Mouse (Mus musculus) stomach, postnatal 0 days (tissue): ENCODE data around the gene Tha1. TPM values are rescaled to one million over a fixed set of nuclear protein-coding genes. Genes with fewer than 3 reads are reported as not detected.

Experiments
- ATAC-seq: fragments of 200-750 bp; cut with Nextera tagmentation; 2 replicates; pipeline ENCODE4 v1.8.0; 2017; ENCODE audit not compliant: low FRiP score, low TSS enrichment
- DNase-seq: peaks from one replicate; pipeline ENCODE4 v3.0.0-alpha.2; 2016; ENCODE audit warnings: low spot score
- H3K27ac ChIP-seq: fragments of 300-500 bp; sonication (generic); replicated peaks from 2 replicates; pipeline ENCODE4 v1.5.1; 2014; ENCODE audit warnings: mild to moderate bottlenecking, control low read depth
- H3K27me3 ChIP-seq: fragments of 300-500 bp; sonication (generic); 2 replicates; pipeline ENCODE4 v1.6.1; 2014; ENCODE audit warnings: low read length; ENCODE audit not compliant: control insufficient read depth, insufficient read depth
- H3K36me3 ChIP-seq: fragments of 300-500 bp; sonication (generic); 2 replicates; pipeline ENCODE4 v1.6.1; 2014; ENCODE audit warnings: low read length, mixed read lengths; ENCODE audit not compliant: control insufficient read depth, insufficient read depth
- H3K4me1 ChIP-seq: fragments of 300-500 bp; sonication (generic); replicated peaks from 2 replicates; pipeline ENCODE4 v1.6.1; 2014; ENCODE audit warnings: antibody characterized with exemption; ENCODE audit not compliant: control insufficient read depth, insufficient read depth
- H3K4me2 ChIP-seq: fragments of 300-500 bp; sonication (generic); replicated peaks from 2 replicates; pipeline ENCODE4 v1.6.1; 2014; ENCODE audit warnings: low read depth, mild to moderate bottlenecking, control low read depth, moderate library complexity
- H3K4me3 ChIP-seq: fragments of 300-500 bp; sonication (generic); 2 replicates; pipeline ENCODE4 v1.5.1; 2014; ENCODE audit warnings: low read depth, low read length, control low read depth
- H3K9ac ChIP-seq: fragments of 300-500 bp; sonication (generic); 2 replicates; pipeline ENCODE4 v1.6.1; 2014; ENCODE audit warnings: mild to moderate bottlenecking, low read length, control low read depth, mixed read lengths
- H3K9me3 ChIP-seq: fragments of 300-500 bp; sonication (generic); 2 replicates; pipeline ENCODE4 v1.6.1; 2016; ENCODE audit warnings: low read length; ENCODE audit not compliant: control insufficient read depth
- CTCF ChIP-seq: IDR thresholded peaks from 2 replicates; pipeline ENCODE4 v1.5.1; 2016; ENCODE audit warnings: antibody characterized with exemption, low read depth, mild to moderate bottlenecking, moderate library complexity
- EP300 ChIP-seq: optimal IDR thresholded peaks from 2 replicates; pipeline ENCODE3; 2016; ENCODE audit warnings: antibody characterized with exemption
- WGBS: fragments of 180-500 bp; shearing (Covaris S2); extraction: QIAGEN DNeasy Blood & Tissue Kit; methylation state at CpG from one replicate; pipeline ENCODE4 v1.1.7; 2014; 5-methylcytosine and 5-hydroxymethylcytosine counted together
- polyA plus RNA-seq: library from polyadenylated mRNA; unstranded; fragments of >200 nt; fragmentation: Nextera tagmentation; extraction: Ambion mirVana; gene quantifications from 2 replicates; pipeline ENCODE4 v1.2.1, GENCODE M21; 2015

Tha1 gene
- polyA plus RNA-seq, 1 experiment from 2014 or later, result 5.7 TPM

DNA sequence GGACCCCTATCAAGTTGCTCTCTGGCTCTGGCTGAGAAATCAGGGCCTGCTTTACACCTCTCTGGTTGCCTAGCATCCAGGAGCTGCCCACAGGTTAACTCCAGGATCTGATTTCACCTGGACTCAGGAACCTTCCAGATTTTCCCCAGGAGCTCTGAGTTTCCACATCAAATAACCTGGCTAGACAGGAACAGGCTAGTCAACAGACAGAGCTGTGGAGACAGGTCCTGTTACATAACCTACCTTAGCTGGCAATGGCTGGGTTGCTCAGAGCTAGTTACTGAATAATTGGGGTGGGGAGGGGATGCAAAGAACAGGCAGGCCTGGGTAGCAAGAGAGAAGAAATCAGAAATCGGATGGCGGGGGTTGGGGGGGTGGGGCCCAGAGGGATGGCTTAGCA is 28.3 kb downstream of the Tha1 start:
- Histone ChIP-seq H3K9ac (no peak overlapping the region), H3K27ac (peak overlapping the region; percentile 49; the same call in 1 of the 2 replicates), H3K4me3 (no peak overlapping the region), H3K27me3 (no peaks in the 10 kb centered on the region), H3K9me3 (no peaks in the 10 kb centered on the region), H3K4me2 (no peak overlapping the region), H3K36me3 (no peaks in the 10 kb centered on the region), H3K4me1 (peaks cover 6% of the 10 kb centered on the region; the same call in 1 of the 2 replicates)
- no peak for TF ChIP-seq EP300
- 54% methylated on average over 2 of the region's 2 CpGs for WGBS
- no peak for DNase-seq
- no peak for ATAC-seq

DNA sequence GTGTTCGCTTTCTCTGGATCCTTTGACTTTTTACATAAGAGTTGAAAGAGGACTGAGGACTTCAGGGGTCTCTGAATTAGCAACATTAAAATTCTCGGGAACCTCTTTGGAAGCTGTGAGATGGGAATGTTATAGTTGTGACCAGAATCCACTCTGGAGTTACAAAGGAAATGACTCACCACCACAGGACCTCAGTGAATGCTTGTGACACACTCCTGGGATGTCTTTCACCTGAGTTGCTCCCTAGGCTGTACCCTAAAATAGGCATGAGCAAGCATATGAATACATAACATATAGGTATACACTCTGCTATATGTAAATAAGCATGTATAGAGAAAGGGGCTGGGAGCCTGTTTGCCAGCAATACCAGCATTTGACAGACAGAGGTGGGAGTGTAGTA is 29.8 kb downstream of the Tha1 start:
- no peak overlapping the region for H3K4me2 ChIP-seq
- H3K9ac ChIP-seq, result no peak overlapping the region
- H3K4me1 ChIP-seq, result peaks cover 5% of the 10 kb centered on the region; the same call in 1 of the 2 replicates
- H3K36me3 ChIP-seq, result no peaks in the 10 kb centered on the region
- no peak overlapping the region for H3K27ac ChIP-seq
- no peaks in the 10 kb centered on the region for H3K27me3 ChIP-seq
- no peak for ATAC-seq
- no peak for DNase-seq
- TF ChIP-seq CTCF, result no peak
- no peak for TF ChIP-seq EP300
- no peak overlapping the region for H3K4me3 ChIP-seq
- 84% methylated on average over 2 of the region's 2 CpGs for WGBS
- no peaks in the 10 kb centered on the region for H3K9me3 ChIP-seq

DNA sequence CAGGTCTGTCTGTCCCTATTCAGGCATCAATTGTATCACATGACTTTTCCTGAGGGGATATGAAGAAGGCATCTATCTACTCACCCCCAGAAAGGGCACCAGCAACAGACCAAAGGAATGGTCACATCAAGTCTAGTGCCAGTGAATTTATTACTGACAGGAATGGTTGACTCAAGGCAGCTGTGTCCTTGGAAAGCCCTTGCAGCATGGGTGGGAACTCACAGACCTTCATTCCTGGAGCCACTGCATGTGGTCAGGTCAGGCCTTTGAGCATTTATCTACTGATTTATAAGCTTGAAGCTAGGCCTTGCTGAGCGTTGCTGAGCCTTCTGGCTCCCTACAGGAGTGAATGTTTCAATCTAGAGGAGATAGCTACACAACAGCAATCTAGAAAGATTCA is 32.4 kb downstream of the Tha1 start:
- no peaks in the 10 kb centered on the region for H3K4me1 ChIP-seq
- no peak overlapping the region for H3K4me2 ChIP-seq
- no peak overlapping the region for H3K4me3 ChIP-seq
- H3K27me3 ChIP-seq, result no peaks in the 10 kb centered on the region
- no peaks in the 10 kb centered on the region for H3K9me3 ChIP-seq
- TF ChIP-seq CTCF, result no peak
- no peak for TF ChIP-seq EP300
- ATAC-seq (no peak), DNase-seq (no peak)
- WGBS, result 50% methylated on average over 1 of the region's 1 CpGs
- no peak overlapping the region for H3K27ac ChIP-seq
- no peak overlapping the region for H3K9ac ChIP-seq
- no peaks in the 10 kb centered on the region for H3K36me3 ChIP-seq

DNA sequence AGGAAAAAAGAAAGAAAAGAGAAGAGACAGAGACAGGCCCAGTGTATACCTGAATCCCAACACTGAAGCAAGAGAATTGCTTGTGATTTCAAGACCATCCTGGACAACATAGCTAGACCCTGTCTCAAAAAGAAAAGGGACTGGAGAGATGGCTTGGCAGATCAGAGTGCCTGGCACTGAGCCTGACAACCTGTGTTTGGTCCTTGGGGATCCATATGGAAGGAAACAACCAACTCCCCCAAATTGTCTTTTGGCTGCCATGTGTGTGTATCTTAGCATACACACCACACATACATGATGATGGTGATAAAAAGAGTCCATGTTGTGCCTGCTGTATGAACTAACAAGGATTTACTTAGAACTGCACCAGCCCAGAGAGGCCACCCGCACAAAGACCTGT is 34.3 kb downstream of the Tha1 start:
- Histone ChIP-seq H3K27me3 (no peaks in the 10 kb centered on the region), H3K9ac (no peak overlapping the region), H3K9me3 (no peaks in the 10 kb centered on the region), H3K4me2 (no peak overlapping the region), H3K4me3 (no peak overlapping the region), H3K4me1 (no peaks in the 10 kb centered on the region), H3K36me3 (no peaks in the 10 kb centered on the region), H3K27ac (peak overlapping the region; percentile 76)
- WGBS, result 71% methylated on average over 1 of the region's 1 CpGs
- TF ChIP-seq CTCF (no peak), EP300 (no peak)
- ATAC-seq, result no peak
- DNase-seq, result no peak

DNA sequence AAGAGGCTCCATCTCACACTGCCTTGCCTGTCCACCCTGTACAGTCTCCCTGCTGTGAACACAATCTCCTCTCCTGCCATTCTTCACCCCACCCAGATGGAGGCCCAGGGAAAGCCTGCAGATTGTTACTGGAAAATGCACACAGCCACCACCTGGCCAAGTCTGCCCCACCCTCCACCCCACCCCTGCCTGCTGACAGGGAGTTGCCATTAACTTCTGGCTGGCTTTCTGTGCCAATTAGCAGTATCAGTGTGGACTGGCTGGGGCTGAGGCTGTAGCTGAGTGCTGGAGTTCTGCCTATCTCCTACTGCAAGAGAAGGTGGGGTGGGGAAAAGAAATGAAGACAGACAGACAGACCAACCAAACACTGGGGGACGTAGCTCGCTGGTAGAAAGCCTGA is 34.7 kb downstream of the Tha1 start:
- no peaks in the 10 kb centered on the region for H3K4me1 ChIP-seq
- DNase-seq (peak; percentile 91), ATAC-seq (peak; percentile 81)
- peak overlapping the region; percentile 76 for H3K27ac ChIP-seq
- H3K4me3 ChIP-seq, result no peak overlapping the region
- no peak overlapping the region for H3K4me2 ChIP-seq
- H3K27me3 ChIP-seq, result no peaks in the 10 kb centered on the region
- WGBS, result 32% methylated on average over 2 of the region's 2 CpGs
- H3K36me3 ChIP-seq, result no peaks in the 10 kb centered on the region
- H3K9me3 ChIP-seq, result no peaks in the 10 kb centered on the region
- H3K9ac ChIP-seq, result no peak overlapping the region
- TF ChIP-seq EP300 (no peak), CTCF (no peak)

DNA sequence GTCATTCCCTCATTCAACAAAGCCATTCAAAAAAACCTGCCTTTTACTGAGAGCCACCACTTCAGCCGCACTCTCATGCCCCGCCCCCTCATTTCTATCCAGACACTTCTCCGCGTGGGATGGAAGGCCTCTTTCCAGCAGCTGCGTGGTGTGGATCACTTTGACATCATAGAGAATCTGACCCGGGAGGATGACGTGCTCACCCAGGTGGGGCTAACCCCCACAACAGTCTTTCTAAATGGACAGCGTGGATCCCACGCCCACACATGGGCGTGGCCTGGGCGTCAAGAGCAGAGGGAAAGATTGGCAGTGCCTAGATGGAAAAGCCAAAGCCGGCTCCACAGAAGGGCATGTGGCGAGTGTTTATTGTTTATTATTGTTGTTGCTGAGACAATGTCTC is 37.0 kb downstream of the Tha1 start:
- Histone ChIP-seq H3K4me3 (no peak overlapping the region), H3K27me3 (no peaks in the 10 kb centered on the region), H3K36me3 (no peaks in the 10 kb centered on the region), H3K9ac (no peak overlapping the region), H3K4me1 (no peaks in the 10 kb centered on the region), H3K27ac (no peak overlapping the region), H3K9me3 (no peaks in the 10 kb centered on the region), H3K4me2 (peak overlapping the region; percentile 6; the same call in 1 of the 2 replicates)
- WGBS, result 24% methylated on average over 13 of the region's 13 CpGs
- TF ChIP-seq CTCF (no peak), EP300 (no peak)
- ATAC-seq, result no peak
- peak; percentile 62 for DNase-seq
